Mouse (Mus musculus): ENCODE data around the gene Sfrp4. TPM values are rescaled to one million over a fixed set of nuclear protein-coding genes. Genes with fewer than 3 reads are reported as not detected.

The Sfrp4 gene
- total and polyA plus RNA-seq, 2 experiments from 2014 or later = 2.2 to 3.0 TPM

DNA sequence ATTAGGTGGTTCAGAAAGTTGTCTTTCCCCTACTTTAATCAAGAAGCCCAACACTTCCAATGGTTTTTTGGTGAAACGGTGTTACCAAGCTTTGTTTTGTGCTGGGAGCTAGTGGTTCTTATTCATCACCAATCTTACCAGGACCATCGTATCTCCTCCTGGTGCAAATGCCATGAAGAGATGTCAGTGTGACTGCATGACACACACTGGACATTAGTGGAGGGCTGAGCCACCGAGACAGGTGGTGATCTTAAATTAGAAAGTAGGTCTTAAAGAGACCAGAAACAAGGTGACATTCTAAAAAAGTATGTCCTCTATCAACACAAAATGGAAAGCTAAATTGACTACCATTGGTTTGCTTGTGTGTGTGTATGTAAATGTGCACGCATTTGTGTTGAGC, 4.8 kb upstream of the Sfrp4 start:
- no peaks in the 10 kb centered on the region for H3K9me3 ChIP-seq (ENCODE audit: low read length)
- no peaks in the 10 kb centered on the region for H3K27me3 ChIP-seq (ENCODE audit: insufficient read depth, low read length)
- no peak for ATAC-seq
- H3K4me1 ChIP-seq (ENCODE audit: insufficient read depth) = peaks cover 4% of the 10 kb centered on the region; the same call in 1 of the 2 replicates
- no peaks in the 10 kb centered on the region for H3K36me3 ChIP-seq (ENCODE audit: insufficient read depth)
- H3K27ac ChIP-seq (ENCODE audit: low read depth, low read length) = no peak overlapping the region
- H3K4me3 ChIP-seq (ENCODE audit: low read depth, low read length) = no peak overlapping the region
- no peak for TF ChIP-seq CTCF (IDR thresholded peaks at IDR 0.05; ENCODE audit: low read depth)
- WGBS = 89% methylated on average over 4 of the region's 4 CpGs
- DNase-seq = no peak
- no peak overlapping the region for H3K9ac ChIP-seq
- H3K4me2 ChIP-seq (ENCODE audit: low read depth) = peak overlapping the region; percentile 84

DNA sequence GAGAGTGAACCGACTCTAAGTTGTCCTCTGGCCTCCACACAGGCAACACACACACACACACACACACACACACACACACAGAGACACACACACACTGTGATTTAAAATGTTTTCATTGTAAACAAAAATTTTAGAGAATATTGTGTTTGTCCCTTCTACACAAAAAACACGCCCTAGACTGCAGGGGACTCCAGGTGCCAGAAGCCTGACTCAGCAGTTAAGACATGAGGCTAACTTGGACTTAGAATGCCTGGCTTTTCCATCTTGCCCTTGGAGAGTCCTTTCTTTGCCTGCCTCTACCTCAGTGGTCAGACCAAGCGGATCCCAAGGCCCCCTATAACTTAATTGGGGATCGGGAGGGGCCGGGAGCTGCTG, 4.1 kb upstream of the Sfrp4 start:
- 3% methylated on average over 5 of the region's 5 CpGs for WGBS
- H3K36me3 ChIP-seq (ENCODE audit: insufficient read depth) = no peaks in the 10 kb centered on the region
- peak overlapping the region; percentile 85 for H3K27ac ChIP-seq (ENCODE audit: low read depth, low read length)
- 0 out of 2 replicates have a peak, but pooled peaks cover 4% of the 10 kb centered on the region for H3K27me3 ChIP-seq (ENCODE audit: insufficient read depth, low read length)
- peak overlapping the region; percentile 88 for H3K4me3 ChIP-seq (ENCODE audit: low read depth, low read length)
- no peak for TF ChIP-seq CTCF (IDR thresholded peaks at IDR 0.05; ENCODE audit: low read depth)
- DNase-seq = peak; percentile 58
- no peaks in the 10 kb centered on the region for H3K9me3 ChIP-seq (ENCODE audit: low read length)
- ATAC-seq = peak; percentile 30
- H3K9ac ChIP-seq = peak overlapping the region; percentile 91
- H3K4me2 ChIP-seq (ENCODE audit: low read depth) = peak overlapping the region; percentile 84
- H3K4me1 ChIP-seq (ENCODE audit: insufficient read depth) = peaks cover 4% of the 10 kb centered on the region; the same call in 1 of the 2 replicates

DNA sequence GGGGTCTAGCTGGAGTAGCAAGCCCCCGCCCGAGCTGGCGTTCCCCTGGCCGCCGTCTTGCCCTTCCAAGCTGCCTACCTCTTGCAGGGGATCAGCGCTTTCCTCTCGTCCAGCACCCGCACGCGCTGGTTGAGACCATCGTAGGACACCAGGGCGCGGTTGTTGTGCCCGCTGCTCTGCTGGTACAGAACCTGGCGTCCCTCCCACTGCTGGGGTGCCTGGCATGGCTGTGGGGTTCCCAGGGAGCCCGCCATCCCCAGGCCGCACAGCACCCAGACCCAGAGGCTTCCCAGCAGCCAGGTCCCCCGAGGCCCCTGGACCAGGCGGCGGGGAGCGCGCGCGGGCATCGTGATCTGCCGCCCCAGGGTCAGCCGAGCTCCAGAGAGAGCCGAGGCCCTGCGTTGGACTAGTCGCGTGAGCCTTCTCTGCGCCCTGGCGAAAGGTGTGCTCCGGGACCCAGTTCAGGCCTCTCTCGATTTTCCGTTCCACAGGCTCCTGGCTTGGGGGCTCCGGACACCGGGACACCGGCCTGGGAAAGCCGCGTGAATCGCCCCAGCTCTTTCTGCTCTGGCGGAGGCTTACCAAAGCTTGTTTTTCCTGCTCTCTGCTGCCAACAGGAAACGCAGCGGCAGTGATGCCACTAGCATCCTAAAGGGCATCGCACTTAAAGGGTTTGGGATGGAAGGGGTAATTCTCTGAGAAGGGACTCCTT, 3.5 kb upstream of the Sfrp4 start, which contains the start of gene Epdr1:
TSS of gene Epdr1 (minus strand) at position 712 of the 712 bp plus-strand sequence.
- peak; percentile 88 for DNase-seq
- 1% methylated on average over 46 of the region's 46 CpGs for WGBS

DNA sequence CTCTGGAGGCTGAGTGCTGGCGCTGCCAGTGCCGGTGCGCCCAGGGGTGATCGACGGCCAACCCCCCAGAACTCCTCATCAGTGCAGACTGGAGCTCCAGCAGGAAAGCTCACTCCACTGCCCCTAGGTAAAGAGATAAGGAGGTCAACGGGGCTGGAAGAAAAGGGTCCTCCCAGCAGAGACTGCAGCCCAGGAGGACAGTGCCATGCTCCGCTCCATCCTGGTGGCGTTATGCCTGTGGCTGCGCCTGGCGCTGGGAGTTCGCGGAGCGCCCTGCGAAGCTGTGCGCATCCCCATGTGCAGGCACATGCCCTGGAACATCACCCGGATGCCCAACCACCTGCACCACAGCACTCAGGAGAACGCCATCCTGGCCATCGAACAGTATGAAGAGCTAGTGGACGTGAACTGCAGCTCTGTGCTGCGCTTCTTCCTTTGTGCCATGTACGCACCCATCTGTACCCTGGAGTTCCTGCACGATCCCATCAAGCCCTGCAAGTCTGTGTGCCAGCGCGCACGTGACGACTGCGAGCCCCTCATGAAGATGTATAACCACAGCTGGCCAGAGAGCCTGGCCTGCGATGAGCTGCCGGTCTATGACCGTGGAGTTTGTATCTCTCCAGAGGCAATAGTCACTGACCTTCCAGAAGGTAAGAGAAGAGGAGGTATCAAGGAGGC, 463 bp downstream of the Sfrp4 start:
- peak; percentile 26 for ATAC-seq
- Histone ChIP-seq H3K9ac (peak overlapping the region; percentile 55), H3K4me3 (ENCODE audit: low read depth, low read length) (peak overlapping the region; percentile 46), H3K27me3 (ENCODE audit: insufficient read depth, low read length) (0 out of 2 replicates have a peak, but pooled peaks cover 8% of the 10 kb centered on the region), H3K4me2 (ENCODE audit: low read depth) (peak overlapping the region; percentile 78), H3K4me1 (ENCODE audit: insufficient read depth) (peaks cover 2% of the 10 kb centered on the region; the same call in 1 of the 2 replicates), H3K9me3 (ENCODE audit: low read length) (no peaks in the 10 kb centered on the region), H3K27ac (ENCODE audit: low read depth, low read length) (no peak overlapping the region), H3K36me3 (ENCODE audit: insufficient read depth) (no peaks in the 10 kb centered on the region)
- 18% methylated on average over 30 of the region's 30 CpGs for WGBS
- peak; percentile 51 for DNase-seq
- TF ChIP-seq CTCF (IDR thresholded peaks at IDR 0.05; ENCODE audit: low read depth) = peak; percentile 15; the same call in 1 of the 2 replicates

More for the DNA sequence above, 3.5 kb upstream of the Sfrp4 start, which contains the start of gene Epdr1:
- peaks cover 4% of the 10 kb centered on the region; the same call in 1 of the 2 replicates for H3K4me1 ChIP-seq (ENCODE audit: insufficient read depth)
- H3K4me3 ChIP-seq (ENCODE audit: low read depth, low read length) = peak within 1 kb of the TSS; percentile 88
- H3K27ac ChIP-seq (ENCODE audit: low read depth, low read length) = peak within 1 kb of the TSS; percentile 85
- no peaks in the 10 kb centered on the region for H3K36me3 ChIP-seq (ENCODE audit: insufficient read depth)
- peak within 1 kb of the TSS; percentile 91 for H3K9ac ChIP-seq
- no peaks in the 10 kb centered on the region for H3K9me3 ChIP-seq (ENCODE audit: low read length)
- peak; percentile 78 for TF ChIP-seq CTCF (IDR thresholded peaks at IDR 0.05; ENCODE audit: low read depth)
- H3K27me3 ChIP-seq (ENCODE audit: insufficient read depth, low read length) = 0 out of 2 replicates have a peak, but pooled peaks cover 8% of the 10 kb centered on the region
- ATAC-seq = peak; percentile 91
- peak within 1 kb of the TSS; percentile 84 for H3K4me2 ChIP-seq (ENCODE audit: low read depth)

DNA sequence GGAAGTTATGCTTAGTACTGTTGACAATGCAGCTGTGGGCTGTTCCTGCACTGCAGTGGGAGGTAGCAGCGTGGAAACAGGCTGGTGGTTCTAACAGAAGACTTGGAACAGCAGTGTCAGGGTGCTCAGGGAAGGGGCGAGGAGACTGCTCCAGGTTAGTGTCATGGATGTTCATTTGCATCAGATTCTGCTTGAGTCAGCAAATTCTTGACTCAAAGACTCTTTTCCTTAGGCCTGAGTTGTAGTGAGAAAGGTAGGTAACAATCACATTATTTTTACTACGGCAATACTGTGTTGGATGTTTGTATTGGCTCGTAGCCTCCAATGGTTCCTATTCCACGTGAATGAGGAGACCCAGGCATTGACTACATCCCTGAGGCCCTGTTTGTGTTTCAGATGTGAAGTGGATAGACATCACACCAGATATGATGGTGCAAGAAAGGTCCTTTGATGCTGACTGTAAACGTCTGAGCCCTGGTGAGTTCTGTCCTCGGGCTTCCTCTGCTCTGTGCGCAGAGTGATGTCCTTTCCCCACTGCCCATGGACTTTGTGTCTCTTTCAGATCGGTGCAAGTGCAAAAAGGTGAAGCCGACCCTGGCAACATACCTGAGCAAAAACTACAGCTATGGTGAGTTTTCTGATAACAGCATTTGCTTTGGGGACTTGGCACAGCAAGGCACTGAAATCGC, 1.9 kb downstream of the Sfrp4 start:
- WGBS = 87% methylated on average over 11 of the region's 11 CpGs
- no peaks in the 10 kb centered on the region for H3K36me3 ChIP-seq (ENCODE audit: insufficient read depth)
- no peaks in the 10 kb centered on the region for H3K9me3 ChIP-seq (ENCODE audit: low read length)
- no peak overlapping the region for H3K4me3 ChIP-seq (ENCODE audit: low read depth, low read length)
- H3K4me1 ChIP-seq (ENCODE audit: insufficient read depth) = no peaks in the 10 kb centered on the region
- H3K27me3 ChIP-seq (ENCODE audit: insufficient read depth, low read length) = 0 out of 2 replicates have a peak, but pooled peaks cover 8% of the 10 kb centered on the region
- ATAC-seq (no peak), DNase-seq (no peak)
- H3K4me2 ChIP-seq (ENCODE audit: low read depth) = no peak overlapping the region
- H3K9ac ChIP-seq = no peak overlapping the region
- no peak for TF ChIP-seq CTCF (IDR thresholded peaks at IDR 0.05; ENCODE audit: low read depth)
- H3K27ac ChIP-seq (ENCODE audit: low read depth, low read length) = no peak overlapping the region

DNA sequence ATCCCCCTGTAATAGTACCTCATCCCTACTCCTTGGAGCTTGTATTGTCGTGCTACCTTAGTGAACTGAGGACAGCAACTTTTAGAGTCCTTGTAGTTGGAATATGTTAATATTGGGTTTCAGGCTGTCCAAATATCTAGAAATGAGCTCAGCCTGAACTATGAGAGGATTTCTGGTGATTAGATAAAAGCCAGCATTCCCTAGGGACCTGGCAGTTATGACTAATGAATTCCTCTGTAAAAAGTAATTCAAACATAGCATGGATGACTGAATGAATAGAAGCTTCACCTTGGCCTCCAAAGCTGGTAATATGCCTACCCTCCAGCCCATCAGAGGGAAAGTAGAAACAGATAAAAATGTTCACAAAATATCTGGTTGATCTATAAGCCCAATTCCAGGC, 3.6 kb downstream of the Sfrp4 start:
- H3K4me2 ChIP-seq (ENCODE audit: low read depth) = no peak overlapping the region
- WGBS = 74% methylated on average over 1 of the region's 1 CpGs
- H3K9me3 ChIP-seq (ENCODE audit: low read length) = no peaks in the 10 kb centered on the region

More for the DNA sequence above, 3.6 kb downstream of the Sfrp4 start:
- DNase-seq (no peak), ATAC-seq (no peak)
- H3K9ac ChIP-seq = no peak overlapping the region
- H3K36me3 ChIP-seq (ENCODE audit: insufficient read depth) = no peaks in the 10 kb centered on the region
- no peak overlapping the region for H3K4me3 ChIP-seq (ENCODE audit: low read depth, low read length)
- H3K4me1 ChIP-seq (ENCODE audit: insufficient read depth) = no peaks in the 10 kb centered on the region
- no peak overlapping the region for H3K27ac ChIP-seq (ENCODE audit: low read depth, low read length)
- H3K27me3 ChIP-seq (ENCODE audit: insufficient read depth, low read length) = 0 out of 2 replicates have a peak, but pooled peaks cover 8% of the 10 kb centered on the region
- no peak for TF ChIP-seq CTCF (IDR thresholded peaks at IDR 0.05; ENCODE audit: low read depth)
